Mouse (Mus musculus) hindbrain, embryonic 11.5 days (tissue): ENCODE results near the gene Gm21738. TPM values are rescaled to one million over a fixed set of nuclear protein-coding genes. Genes with fewer than 3 reads are reported as not detected.
"Not testable (repeated sequence)": the region's sequence is repeated elsewhere in the genome, so short reads cannot be mapped to it uniquely, and the experiment has no call there.

Experiments used
- ATAC-seq: fragments of 200-750 bp; cut with Nextera tagmentation; 2 replicates; pipeline ENCODE4 v1.8.0; 2017; ENCODE audit warnings: mild to moderate bottlenecking, moderate TSS enrichment, moderate library complexity; ENCODE audit not compliant: low FRiP score
- DNase-seq: peaks from one replicate; pipeline ENCODE4 v3.0.0-alpha.2; 2015; ENCODE audit warnings: low spot score
- H3K27ac ChIP-seq: fragments of 300-500 bp; sonication (generic); 2 replicates; pipeline ENCODE4 v1.5.1; 2014; ENCODE audit warnings: mild to moderate bottlenecking, low read depth, low read length
- H3K27me3 ChIP-seq: fragments of 300-500 bp; sonication (generic); 2 replicates; pipeline ENCODE4 v1.6.1; 2014; ENCODE audit warnings: mild to moderate bottlenecking, low read length, moderate library complexity, mixed read lengths; ENCODE audit not compliant: control insufficient read depth, insufficient read depth
- H3K36me3 ChIP-seq: fragments of 300-500 bp; sonication (generic); 2 replicates; pipeline ENCODE4 v1.6.1; 2014; ENCODE audit warnings: mild to moderate bottlenecking, low read length, moderate library complexity, mixed read lengths; ENCODE audit not compliant: control insufficient read depth, insufficient read depth
- H3K4me1 ChIP-seq: fragments of 300-500 bp; sonication (generic); replicated peaks from 2 replicates; pipeline ENCODE4 v1.6.1; 2014; ENCODE audit warnings: low read length, mixed read lengths; ENCODE audit not compliant: control insufficient read depth, insufficient read depth
- H3K4me2 ChIP-seq: fragments of 300-500 bp; sonication (generic); replicated peaks from 2 replicates; pipeline ENCODE4 v1.6.1; 2014; ENCODE audit warnings: mild to moderate bottlenecking, low read depth, low read length
- H3K4me3 ChIP-seq: fragments of 300-500 bp; sonication (generic); 2 replicates; pipeline ENCODE4 v1.5.1; 2014; ENCODE audit warnings: low read depth, low read length
- H3K9ac ChIP-seq: fragments of 300-500 bp; sonication (generic); 2 replicates; pipeline ENCODE4 v1.6.1; 2014; ENCODE audit warnings: low read depth, low read length
- H3K9me3 ChIP-seq: fragments of 300-500 bp; sonication (generic); 2 replicates; pipeline ENCODE4 v1.6.1; 2016; ENCODE audit warnings: low read length; ENCODE audit not compliant: control insufficient read depth
- WGBS: fragments of 180-500 bp; shearing (Covaris S2); extraction: QIAGEN DNeasy Blood & Tissue Kit; methylation state at CpG from one replicate; pipeline ENCODE4 v1.1.7; 2014; 5-methylcytosine and 5-hydroxymethylcytosine counted together
- polyA plus RNA-seq: library from polyadenylated mRNA; unstranded; fragments of >200 nt; fragmentation: Nextera tagmentation; extraction: Ambion mirVana; gene quantifications from 2 replicates; pipeline ENCODE4 v1.2.1, GENCODE M21; 2014

The Gm21738 gene
- 0.66 and 0.88 TPM in 2 replicates for polyA plus RNA-seq

DNA sequence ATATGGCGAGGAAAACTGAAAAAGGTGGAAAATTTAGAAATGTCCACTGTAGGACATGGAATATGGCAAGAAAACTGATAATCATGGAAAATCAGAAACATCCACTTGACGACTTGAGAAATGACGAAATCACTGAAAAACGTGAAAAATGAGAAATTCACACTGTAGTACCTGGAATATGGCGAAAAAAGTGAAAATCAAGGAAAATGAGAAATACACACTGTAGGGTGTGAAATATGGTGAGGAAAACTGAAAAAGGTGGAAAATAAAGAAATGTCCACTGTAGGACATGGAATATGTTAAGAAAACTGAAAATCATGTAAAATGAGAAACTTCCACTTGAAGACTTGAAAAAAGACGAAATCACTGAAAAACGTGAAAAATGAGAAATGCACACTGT, at the start of gene Gm21738:
TSS of gene Gm21738 (minus strand) at position 101 of the 400 bp plus-strand sequence.
- not testable (repeated sequence) for H3K9ac ChIP-seq, H3K9me3 ChIP-seq, H3K4me1 ChIP-seq, H3K4me2 ChIP-seq, DNase-seq, H3K4me3 ChIP-seq, H3K27me3 ChIP-seq, H3K27ac ChIP-seq, H3K36me3 ChIP-seq, ATAC-seq
- WGBS: 78% methylated on average over 7 of the region's 7 CpGs

- H3K27ac ChIP-seq, H3K4me3 ChIP-seq, H3K36me3 ChIP-seq, ATAC-seq, H3K4me2 ChIP-seq, H3K9ac ChIP-seq, H3K27me3 ChIP-seq, H3K4me1 ChIP-seq, H3K9me3 ChIP-seq, DNase-seq: not testable (repeated sequence)
- WGBS: 94% methylated on average over 7 of the region's 7 CpGs
Observed at GRCm38 (mm10) chr14:19383741-19384140, 35.0 kb downstream of the Gm21738 start.

Other genes starting within 250 kb of the Gm21738 start
- gene Gm2244, start 131.0 kb upstream of the Gm21738 start, polyA plus RNA-seq: 0.21 TPM in 1 of 2 replicates, not detected in the other
- gene Gm2237, start 166.2 kb upstream of the Gm21738 start, polyA plus RNA-seq: 3.9 and 4.4 TPM in 2 replicates
- 0.15 TPM in 1 of 2 replicates, not detected in the other for gene Gm5458, start 183.7 kb upstream of the Gm21738 start, polyA plus RNA-seq